Mouse (Mus musculus): Measurements from ENCODE around the gene Rps6ka5. TPM values are rescaled to one million over a fixed set of nuclear protein-coding genes. Genes with fewer than 3 reads are reported as not detected.

The Rps6ka5 gene
- total RNA-seq, 2 experiments from 2014 or later: 17.1 to 23.2 TPM

GRCm38 (mm10) chr12:100519684-100520076 is 207.1 kb downstream of the Rps6ka5 start:
- DNase-seq (ENCODE audit: low spot score in 2 of 2): peak in 1 of 2 experiments; percentile 44
- intact Hi-C loops (cut with DNase I): loop anchor here (5.0 kb wide), 1 partner anchor 317 kb away; no protein-coding TSS in a partner anchor

- no peak for DNase-seq (ENCODE audit: low spot score in 2 of 2)
- intact Hi-C loops (cut with DNase I): no loop called here
Observed at GRCm38 (mm10) chr12:100517371-100517770, 209.4 kb downstream of the Rps6ka5 start.

DNA sequence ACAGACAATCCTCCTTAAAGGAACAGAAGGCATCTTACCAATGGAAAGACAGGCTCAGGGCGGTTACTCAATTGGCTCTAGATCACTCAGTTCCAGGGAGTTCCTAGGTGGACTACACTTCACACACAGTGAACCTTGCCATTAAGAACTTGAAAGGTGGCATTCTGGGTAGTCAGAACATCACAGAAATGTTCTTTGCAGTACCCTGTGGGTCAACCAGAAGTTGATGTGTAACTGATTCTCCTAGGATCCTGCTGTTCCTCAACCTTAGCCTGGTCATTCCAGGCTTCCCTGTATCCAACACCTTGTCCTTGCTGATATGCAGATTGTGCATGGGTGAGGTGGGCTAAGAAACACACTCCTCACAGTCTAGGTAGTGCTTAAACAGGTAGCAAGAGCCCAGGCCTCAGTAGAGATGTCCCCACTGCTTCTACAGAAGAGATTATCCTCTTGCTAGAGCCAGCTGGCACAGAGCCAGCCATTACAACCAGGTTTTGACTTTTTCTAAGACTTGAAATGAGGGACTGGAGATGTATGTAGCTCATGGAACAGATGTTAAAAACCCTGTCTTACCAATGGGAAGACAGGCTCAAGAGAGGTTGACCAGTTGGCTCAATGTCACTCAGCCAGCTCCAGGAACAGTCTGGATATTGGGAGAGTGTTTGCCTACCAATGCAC is 210.5 kb downstream of the Rps6ka5 start:
- intact Hi-C loops (cut with DNase I): no loop called here
- no peak for DNase-seq (ENCODE audit: low spot score in 2 of 2)

DNA sequence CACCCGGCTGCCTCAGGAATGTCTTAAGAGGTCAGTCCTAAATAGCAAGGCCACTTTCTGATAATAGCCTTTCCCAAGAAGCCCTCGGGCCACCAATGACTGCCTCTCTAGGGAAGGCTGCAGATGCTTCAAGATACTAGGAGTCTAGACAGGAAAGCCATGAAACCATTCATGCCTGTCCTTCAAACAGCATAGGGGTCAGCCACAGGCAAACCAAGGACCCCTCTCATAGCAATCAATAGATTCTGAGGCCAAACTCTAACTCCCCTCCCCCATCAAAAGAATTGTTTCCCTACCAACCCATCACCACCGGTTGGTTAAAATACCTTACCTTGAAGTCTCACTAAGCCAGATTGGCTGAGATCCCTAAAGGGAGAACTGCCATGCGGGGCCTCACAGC is 211.3 kb downstream of the Rps6ka5 start:
- intact Hi-C loops (cut with DNase I): no loop called here
- DNase-seq (ENCODE audit: low spot score in 2 of 2): no peak

- intact Hi-C loops (cut with DNase I): no loop called here
- DNase-seq (ENCODE audit: low spot score in 2 of 2): no peak
Observed at GRCm38 (mm10) chr12:100514611-100515010, 212.2 kb downstream of the Rps6ka5 start.

DNA sequence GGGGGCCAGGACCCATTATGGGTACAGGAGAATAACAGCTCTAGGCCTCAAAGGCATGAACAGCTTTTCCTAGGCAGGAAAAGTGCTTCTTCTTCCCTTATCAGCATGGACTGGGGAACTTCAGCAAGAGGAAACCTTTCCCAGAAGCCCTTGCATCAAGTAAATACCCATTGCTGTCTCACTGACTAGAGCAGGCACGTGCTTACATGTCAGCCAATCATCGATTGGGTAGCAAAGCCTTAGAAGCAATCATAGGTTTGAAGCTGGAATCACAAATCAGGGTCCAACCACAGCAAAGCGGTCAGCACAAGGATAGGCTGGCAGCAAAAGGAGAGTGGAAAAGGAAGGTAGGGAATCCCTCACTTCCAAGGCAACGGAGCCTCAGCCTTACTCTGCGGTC is 213.7 kb downstream of the Rps6ka5 start:
- intact Hi-C loops (cut with DNase I): no loop called here

GRCm38 (mm10) chr12:100512641-100513040 is 214.1 kb downstream of the Rps6ka5 start:
- intact Hi-C loops (cut with DNase I): no loop called here
- DNase-seq (ENCODE audit: low spot score in 2 of 2): no peak

More for the DNA sequence above, 213.7 kb downstream of the Rps6ka5 start:
- no peak for DNase-seq (ENCODE audit: low spot score in 2 of 2)

DNA sequence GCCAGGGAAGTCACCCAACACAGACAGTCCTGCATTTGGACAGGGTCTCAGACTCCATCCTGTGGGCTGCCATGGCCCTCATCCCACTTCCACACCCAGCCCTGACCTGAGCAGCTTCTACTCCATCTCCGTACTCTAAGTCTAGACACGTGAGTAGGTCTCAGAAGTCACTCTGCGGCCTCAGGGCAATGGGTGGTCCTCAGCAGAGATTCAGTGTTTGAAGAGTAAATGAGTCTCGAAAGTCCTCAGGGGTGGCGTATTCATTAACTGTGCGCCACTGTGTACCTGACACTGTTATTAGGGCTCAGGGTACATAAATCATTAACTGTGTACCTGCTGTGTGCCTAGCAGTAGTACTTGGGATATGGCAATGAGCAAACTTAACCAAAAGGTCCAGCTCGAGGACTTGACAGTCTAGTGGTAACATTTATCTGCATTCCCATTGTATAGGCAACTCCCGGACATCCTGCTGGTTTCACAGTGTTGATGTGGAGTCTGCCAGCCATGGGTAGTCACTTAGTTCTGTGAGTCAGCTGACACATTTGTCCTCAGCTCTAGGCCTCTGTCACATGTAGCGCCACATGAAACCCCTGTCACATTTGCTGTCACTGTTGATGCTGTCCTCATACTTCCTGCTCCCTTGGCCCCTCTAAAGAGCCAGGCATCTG is 217.0 kb downstream of the Rps6ka5 start:
- intact Hi-C loops (cut with DNase I): no loop called here
- DNase-seq (ENCODE audit: low spot score in 2 of 2): no peak

- intact Hi-C loops (cut with DNase I): no loop called here
- no peak for DNase-seq (ENCODE audit: low spot score in 2 of 2)
Observed at GRCm38 (mm10) chr12:100508668-100509067, 218.1 kb downstream of the Rps6ka5 start.

DNA sequence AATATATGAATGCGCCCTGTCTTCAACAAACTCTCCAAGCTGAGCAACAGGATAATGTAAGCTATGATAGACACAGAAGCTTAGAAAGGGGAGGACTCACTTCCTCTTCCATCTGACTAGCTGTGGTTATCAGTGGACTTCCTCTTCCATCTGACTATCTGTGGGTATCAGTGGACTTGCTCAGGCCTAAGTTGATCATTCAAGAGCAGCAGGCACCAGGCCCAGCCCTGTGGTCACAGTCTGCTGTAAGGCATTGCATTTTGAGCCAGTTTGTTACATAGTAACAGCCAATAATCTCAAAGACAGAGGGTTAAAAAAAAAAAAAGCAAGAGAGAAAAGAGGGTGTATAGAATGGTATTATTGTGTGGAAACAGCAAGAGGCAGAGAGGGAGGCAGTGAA is 221.3 kb downstream of the Rps6ka5 start:
- intact Hi-C loops (cut with DNase I): no loop called here
- DNase-seq (ENCODE audit: low spot score in 2 of 2): no peak

GRCm38 (mm10) chr12:100504585-100504984 is 222.2 kb downstream of the Rps6ka5 start:
- no peak for DNase-seq (ENCODE audit: low spot score in 2 of 2)
- intact Hi-C loops (cut with DNase I): no loop called here

- intact Hi-C loops (cut with DNase I): no loop called here
Observed at GRCm38 (mm10) chr12:100503659-100504058, 223.1 kb downstream of the Rps6ka5 start.

GRCm38 (mm10) chr12:100502544-100502943 is 224.2 kb downstream of the Rps6ka5 start:
- intact Hi-C loops (cut with DNase I): no loop called here

More at GRCm38 (mm10) chr12:100503659-100504058, 223.1 kb downstream of the Rps6ka5 start:
- DNase-seq (ENCODE audit: low spot score in 2 of 2): no peak

GRCm38 (mm10) chr12:100501261-100501660 is 225.5 kb downstream of the Rps6ka5 start:
- intact Hi-C loops (cut with DNase I): no loop called here
- DNase-seq (ENCODE audit: low spot score in 2 of 2): no peak

More at GRCm38 (mm10) chr12:100502544-100502943, 224.2 kb downstream of the Rps6ka5 start:
- DNase-seq (ENCODE audit: low spot score in 2 of 2): no peak

DNA sequence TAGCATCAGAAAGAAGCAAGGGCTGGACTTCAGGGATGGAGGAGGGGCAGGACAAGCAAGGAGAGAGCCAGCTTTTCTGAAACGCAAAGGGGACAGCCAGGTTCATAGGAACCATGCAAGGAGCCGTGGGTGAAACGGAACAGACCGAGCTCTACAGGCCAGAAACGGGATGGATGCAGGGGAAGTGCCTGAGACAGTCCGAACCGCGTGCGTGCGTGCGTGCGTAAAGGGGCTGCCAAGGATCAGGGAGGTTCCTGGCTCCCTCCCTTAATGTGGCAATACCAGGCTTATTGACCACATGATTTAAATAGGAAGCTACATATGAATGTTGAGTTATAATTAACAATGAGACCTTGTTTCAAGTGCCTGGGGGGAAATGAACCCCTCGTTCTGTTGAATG is 227.3 kb downstream of the Rps6ka5 start:
- DNase-seq (ENCODE audit: low spot score in 2 of 2): no peak
- intact Hi-C loops (cut with DNase I): no loop called here

Other genes starting within 250 kb of the Rps6ka5 start
- 100 to 1,000 TPM; 224 to 230 TPM for gene Ttc7b, start 206.2 kb downstream of the Rps6ka5 start, total RNA-seq (2021)
- 10 to 100 TPM in 1 of 2 experiments, 1 to 10 TPM in 1; 9.6 to 10.3 TPM for gene Dglucy, start 52.1 kb upstream of the Rps6ka5 start, total RNA-seq (2021)
- 10 to 100 TPM in 1 of 2 experiments, 1 to 10 TPM in 1; 8.3 to 11.6 TPM for gene Gpr68, start 181.2 kb upstream of the Rps6ka5 start, total RNA-seq (2021)